Mouse (Mus musculus) spleen, adult 2 months (tissue): ENCODE measurements around the gene Pdzph1.

Experiments
- CTCF ChIP-seq: fragments of 200-500 bp; IDR thresholded peaks from 2 replicates; pipeline ENCODE4 v1.5.1; 2011; ENCODE audit warnings: mild to moderate bottlenecking, inconsistent platforms; ENCODE audit not compliant: insufficient read depth, insufficient read length, insufficient replicate concordance; ENCODE audit errors: extremely low read depth
- POLR2A ChIP-seq: fragments of 200-500 bp; IDR thresholded peaks from 2 replicates; pipeline ENCODE4 v1.6.1; 2011; ENCODE audit warnings: low read depth, low read length, inconsistent platforms

GRCm38 (mm10) chr17:58957055-58957454, 34.1 kb downstream of the Pdzph1 start:
- TF ChIP-seq POLR2A (no peak), CTCF (no peak)
